Mouse (Mus musculus) bone marrow macrophage, adult 2 months (primary cell): ENCODE data around the gene Glmn. TPM values are rescaled to one million over a fixed set of nuclear protein-coding genes. Genes with fewer than 3 reads are reported as not detected.

Source experiments
- H3K27ac ChIP-seq: 2 replicates; pipeline ENCODE4 v1.5.1; 2012; ENCODE audit warnings: low read depth, low read length; ENCODE audit not compliant: insufficient read depth
- H3K4me1 ChIP-seq: 2 replicates; pipeline ENCODE4 v1.6.1; 2012; ENCODE audit warnings: low read length; ENCODE audit not compliant: control insufficient read depth, insufficient read depth
- H3K4me3 ChIP-seq: 2 replicates; pipeline ENCODE4 v1.5.1; 2012; ENCODE audit warnings: mild to moderate bottlenecking, low read length, moderate library complexity; ENCODE audit not compliant: insufficient read depth
- CTCF ChIP-seq: IDR thresholded peaks from 2 replicates; pipeline ENCODE4 v1.5.1; 2012; ENCODE audit warnings: low read depth, mild to moderate bottlenecking, low read length, moderate library complexity
- POLR2A ChIP-seq: IDR thresholded peaks from 2 replicates; pipeline ENCODE4 v1.6.1; 2012; ENCODE audit warnings: mild to moderate bottlenecking, low read depth, low read length, borderline replicate concordance
- polyA plus RNA-seq: library from polyadenylated mRNA; stranded (reverse); fragments of >200 nt; gene quantifications from 2 replicates; pipeline ENCODE4 v1.2.4, GENCODE M21; 2012; ENCODE audit not compliant: missing spikeins, insufficient read depth, insufficient read length

The Glmn gene
- polyA plus RNA-seq, 1 experiment, result 11.1 TPM

GRCm38 (mm10) chr5:107556969-107557368 is 40.7 kb downstream of the Glmn start:
- Histone ChIP-seq H3K4me1 (no peaks in the 10 kb centered on the region), H3K27ac (no peak overlapping the region), H3K4me3 (no peak overlapping the region)
- TF ChIP-seq CTCF, result no peak
- no peak for TF ChIP-seq POLR2A

- no peak overlapping the region for H3K27ac ChIP-seq
- TF ChIP-seq CTCF (no peak), POLR2A (no peak)
- H3K4me1 ChIP-seq, result no peaks in the 10 kb centered on the region
- no peak overlapping the region for H3K4me3 ChIP-seq
Measured at GRCm38 (mm10) chr5:107554336-107554735, 43.4 kb downstream of the Glmn start.

- no peaks in the 10 kb centered on the region for H3K4me1 ChIP-seq
- no peak overlapping the region for H3K27ac ChIP-seq
- H3K4me3 ChIP-seq, result no peak overlapping the region
- TF ChIP-seq POLR2A, result no peak
- TF ChIP-seq CTCF, result no peak
Measured at GRCm38 (mm10) chr5:107548444-107548843, 49.2 kb downstream of the Glmn start.

GRCm38 (mm10) chr5:107547955-107548354 is 49.7 kb downstream of the Glmn start:
- TF ChIP-seq POLR2A, result no peak
- no peak for TF ChIP-seq CTCF
- Histone ChIP-seq H3K27ac (no peak overlapping the region), H3K4me3 (no peak overlapping the region), H3K4me1 (no peaks in the 10 kb centered on the region)

- Histone ChIP-seq H3K27ac (no peak overlapping the region), H3K4me1 (peaks cover 4% of the 10 kb centered on the region; the same call in 1 of the 2 replicates), H3K4me3 (no peak overlapping the region)
- TF ChIP-seq POLR2A (no peak), CTCF (no peak)
Measured at GRCm38 (mm10) chr5:107545927-107546326, 51.8 kb downstream of the Glmn start.

GRCm38 (mm10) chr5:107541696-107542095 is 56.0 kb downstream of the Glmn start:
- Histone ChIP-seq H3K27ac (no peak overlapping the region), H3K4me1 (peaks cover 4% of the 10 kb centered on the region; the same call in 1 of the 2 replicates), H3K4me3 (no peak overlapping the region)
- TF ChIP-seq POLR2A, result no peak
- TF ChIP-seq CTCF, result no peak

- Histone ChIP-seq H3K27ac (no peak within 1 kb of the TSS), H3K4me3 (no peak within 1 kb of the TSS), H3K4me1 (no peaks in the 10 kb centered on the region)
- TF ChIP-seq POLR2A (no peak), CTCF (no peak)
Measured at GRCm38 (mm10) chr5:107534581-107534980, 63.1 kb downstream of the Glmn start, which contains the start of gene 1700028K03Rik. Gene 1700028K03Rik (plus strand): TSS chr5:107534709.

GRCm38 (mm10) chr5:107533590-107533989 is 64.1 kb downstream of the Glmn start:
- no peak for TF ChIP-seq CTCF
- TF ChIP-seq POLR2A, result no peak
- H3K4me3 ChIP-seq, result no peak overlapping the region
- no peak overlapping the region for H3K27ac ChIP-seq
- H3K4me1 ChIP-seq, result no peaks in the 10 kb centered on the region

- Histone ChIP-seq H3K4me3 (no peak overlapping the region), H3K27ac (no peak overlapping the region), H3K4me1 (peaks cover 13% of the 10 kb centered on the region)
- TF ChIP-seq POLR2A, result no peak
- TF ChIP-seq CTCF, result no peak
Measured at GRCm38 (mm10) chr5:107528856-107529255, 68.8 kb downstream of the Glmn start.

GRCm38 (mm10) chr5:107524281-107524680 is 73.4 kb downstream of the Glmn start:
- no peak overlapping the region for H3K4me3 ChIP-seq
- TF ChIP-seq POLR2A, result no peak
- TF ChIP-seq CTCF, result no peak
- peaks cover 24% of the 10 kb centered on the region for H3K4me1 ChIP-seq
- H3K27ac ChIP-seq, result no peak overlapping the region

- no peak overlapping the region for H3K27ac ChIP-seq
- H3K4me3 ChIP-seq, result no peak overlapping the region
- TF ChIP-seq CTCF (no peak), POLR2A (no peak)
- peaks cover 24% of the 10 kb centered on the region for H3K4me1 ChIP-seq
Measured at GRCm38 (mm10) chr5:107521897-107522296, 75.8 kb downstream of the Glmn start.
